Mouse (Mus musculus) gastrocnemius, postnatal 10 days (tissue): ENCODE data around the gene Pin1. TPM values are rescaled to one million over a fixed set of nuclear protein-coding genes. Genes with fewer than 3 reads are reported as not detected.
"Not testable (repeated sequence)": the region's sequence is repeated elsewhere in the genome, so short reads cannot be mapped to it uniquely, and the experiment has no call there.

Experiments
- DNase-seq: peaks from one replicate; pipeline ENCODE4 v3.0.0; 2021; ENCODE audit warnings: mixed read lengths
- long read RNA-seq, 2 experiments: library from polyadenylated mRNA; stranded (forward); transcript quantifications; one replicate each; pipeline ENCODE4 v2.0.0; 2021
- total RNA-seq, 2 experiments: library from RNA; stranded (reverse); gene quantifications; 2 replicates each; pipeline ENCODE4 v1.2.3; 2021

Gene Pin1
- 10 to 100 TPM; 15.7 to 17.2 TPM for total RNA-seq
- long read RNA-seq, experiment 1, transcript Pin1-201 (4 exons, 3,843 nt) = major isoform, 68 of 74 reads
- long read RNA-seq, experiment 1, partial matches to known transcripts = 1 of 74 reads
- long read RNA-seq, experiment 1, other reads (novel, unspliced or antisense) = 5 of 74 reads
- long read RNA-seq, experiment 2, transcript Pin1-201 (4 exons, 3,843 nt) = major isoform, 79 of 90 reads
- long read RNA-seq, experiment 2, partial matches to known transcripts = 2 of 90 reads
- long read RNA-seq, experiment 2, other reads (novel, unspliced or antisense) = 9 of 90 reads

DNA sequence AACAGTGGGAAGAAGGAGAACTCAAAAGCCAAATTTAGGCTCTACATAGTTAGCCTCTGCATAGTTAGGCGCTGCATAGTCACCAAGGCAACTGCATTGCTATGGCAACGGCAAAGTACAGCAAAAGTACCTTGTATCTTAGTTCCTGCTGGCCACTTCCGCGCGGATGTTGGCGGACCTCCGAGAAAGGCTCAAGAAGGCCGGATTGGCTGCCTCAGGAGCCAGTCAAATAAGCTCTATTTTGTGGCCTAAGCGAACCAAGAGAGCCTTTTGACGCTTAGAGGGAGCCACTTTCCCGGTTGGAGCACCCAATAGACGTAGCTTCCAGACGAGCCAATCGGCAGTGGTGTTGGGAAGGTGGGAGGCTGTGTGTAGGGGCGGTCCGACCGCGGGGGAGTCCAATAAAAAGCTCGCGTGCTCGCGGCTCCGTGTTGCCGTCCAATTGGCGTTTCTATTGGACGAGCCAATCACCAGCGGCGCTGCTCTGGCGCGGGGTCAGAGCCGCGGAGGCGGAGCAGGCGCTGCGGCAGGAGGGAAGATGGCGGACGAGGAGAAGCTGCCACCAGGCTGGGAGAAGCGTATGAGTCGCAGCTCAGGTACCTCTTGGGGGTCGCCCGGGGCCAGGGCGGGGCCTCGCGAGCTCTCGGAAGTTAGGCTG, at the start of gene Pin1:
Gene Pin1, plus strand, starts transcription at position 494 of the 658 bp plus-strand sequence.
- peak; percentile 95 for DNase-seq

DNA sequence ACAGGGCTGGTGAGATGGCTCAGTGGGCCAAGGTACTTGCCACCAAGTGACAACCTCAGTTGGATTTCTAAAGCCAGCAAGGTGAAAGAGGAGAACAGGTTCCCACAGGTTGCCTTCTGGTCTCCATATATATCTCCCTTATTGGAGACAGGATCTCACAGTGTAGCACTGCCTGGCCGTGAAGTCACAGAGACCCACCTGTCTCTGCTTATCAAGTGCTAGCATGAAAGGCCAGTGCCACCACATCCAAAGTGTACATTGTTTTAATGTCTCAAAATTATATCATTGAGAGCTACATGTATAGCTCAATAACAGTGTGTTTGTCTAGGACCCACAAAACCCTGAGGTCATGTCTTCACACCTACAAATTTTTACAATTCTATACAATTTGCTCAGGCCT, 45.6 kb upstream of the Pin1 start:
- DNase-seq = no peak

DNA sequence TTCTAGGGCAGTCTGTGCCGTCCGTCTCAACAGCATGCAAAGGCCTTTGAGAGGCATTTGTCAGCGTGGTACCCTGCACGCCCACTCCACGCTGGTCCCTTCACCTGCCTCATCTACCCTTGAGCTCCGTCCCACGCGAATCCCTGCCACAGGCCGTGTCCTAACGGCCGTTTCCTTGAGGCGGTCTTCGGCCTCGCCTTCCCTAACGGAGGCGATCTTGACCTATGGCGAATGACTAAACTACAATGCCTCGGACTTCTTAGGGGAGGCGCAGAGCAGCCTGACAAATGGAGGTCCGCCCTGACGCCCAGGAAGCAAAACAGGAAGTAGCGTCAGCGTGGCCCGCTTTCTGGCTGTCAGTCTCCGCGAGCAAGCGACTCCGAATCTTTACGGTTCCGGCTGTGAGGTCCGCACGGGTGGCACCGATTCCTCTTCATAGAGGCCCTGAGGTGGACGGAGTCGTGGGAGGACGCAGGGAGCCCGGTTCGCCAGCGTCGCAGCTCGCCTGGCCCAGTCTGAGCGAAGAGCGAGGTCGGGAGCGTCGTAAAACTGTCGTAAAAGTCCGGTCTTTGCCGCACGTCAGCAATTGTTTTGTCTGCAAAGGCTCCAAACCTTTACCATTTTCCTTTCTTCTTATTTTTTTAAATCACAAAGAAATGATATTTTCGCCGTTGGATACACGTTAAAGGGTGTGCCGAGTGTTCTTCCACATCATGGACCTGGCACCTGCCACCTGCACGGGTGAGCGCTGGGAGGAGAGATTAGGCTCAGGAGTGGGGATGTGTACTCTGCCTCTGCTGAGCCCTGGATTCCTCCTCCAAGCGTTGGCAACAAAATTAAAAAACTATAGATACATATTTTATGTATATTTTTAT, 44.6 kb upstream of the Pin1 start:
- DNase-seq = peak; percentile 77

DNA sequence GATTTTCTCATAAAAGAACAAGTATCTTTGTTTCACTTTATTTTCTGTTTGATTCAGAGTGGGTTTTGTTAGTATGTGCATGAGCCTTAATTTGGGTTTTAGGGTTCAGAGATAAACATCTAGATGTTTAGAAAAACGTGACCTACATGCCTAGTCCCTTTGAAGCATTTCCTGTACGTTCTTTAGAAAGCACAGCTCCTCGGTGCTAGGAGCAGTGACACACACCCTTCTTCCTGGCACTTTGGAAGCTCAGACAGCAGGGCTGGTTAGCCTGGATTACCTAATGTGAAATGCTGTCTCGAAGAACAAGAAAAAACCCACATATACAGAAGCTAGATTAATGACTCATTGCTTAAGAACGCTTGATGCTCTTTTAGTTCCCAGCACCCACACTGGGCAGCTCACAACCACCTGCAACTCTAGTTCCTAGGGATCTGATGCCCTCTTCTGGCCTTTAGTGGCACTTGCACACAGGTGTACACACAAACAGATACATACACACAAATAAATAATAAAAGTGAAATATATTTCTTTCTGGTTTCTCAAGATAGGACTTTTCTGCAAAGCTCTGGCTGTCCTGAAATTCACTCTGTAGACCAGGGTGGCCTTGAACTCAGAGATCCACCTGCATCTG, 41.9 kb upstream of the Pin1 start:
- no peak for DNase-seq

DNA sequence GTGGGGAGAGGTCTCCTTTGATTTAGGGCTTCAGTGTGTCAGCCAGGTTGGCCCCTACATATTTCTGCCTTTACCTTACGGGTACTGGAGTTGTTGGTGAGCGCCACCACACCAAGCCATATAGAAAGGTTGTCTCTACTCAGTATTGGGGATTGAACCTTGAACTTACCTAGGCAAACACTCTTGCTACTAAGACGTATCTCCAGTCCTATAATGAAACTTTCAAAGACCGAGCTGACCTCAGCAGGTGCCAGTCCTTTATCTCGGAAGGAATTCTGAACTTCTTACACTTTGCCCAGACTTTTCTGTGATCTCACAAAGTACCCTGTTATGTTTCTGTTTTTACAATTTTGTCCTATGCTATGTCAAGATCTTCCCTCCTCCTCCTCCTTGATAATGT, 39.9 kb upstream of the Pin1 start:
- DNase-seq = no peak

DNA sequence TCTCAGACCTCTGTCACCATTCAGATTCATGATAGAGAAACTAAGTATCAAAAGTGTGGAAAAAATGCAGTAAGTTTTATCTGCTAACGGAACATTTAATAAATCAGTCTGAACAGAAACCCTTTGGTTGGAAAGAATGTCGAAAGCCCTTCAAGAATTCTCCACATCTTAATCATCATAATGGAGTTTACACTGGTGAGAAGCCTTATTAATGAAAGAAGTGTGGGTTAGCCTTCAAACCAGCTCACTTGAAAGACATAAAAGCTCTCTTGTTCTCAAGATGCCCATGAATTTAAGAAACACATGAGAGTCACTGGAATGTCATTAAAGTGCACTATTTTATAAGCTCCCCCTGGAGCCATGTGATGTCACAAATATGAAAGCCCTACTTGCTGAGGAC, 35.2 kb upstream of the Pin1 start:
- DNase-seq = no peak

DNA sequence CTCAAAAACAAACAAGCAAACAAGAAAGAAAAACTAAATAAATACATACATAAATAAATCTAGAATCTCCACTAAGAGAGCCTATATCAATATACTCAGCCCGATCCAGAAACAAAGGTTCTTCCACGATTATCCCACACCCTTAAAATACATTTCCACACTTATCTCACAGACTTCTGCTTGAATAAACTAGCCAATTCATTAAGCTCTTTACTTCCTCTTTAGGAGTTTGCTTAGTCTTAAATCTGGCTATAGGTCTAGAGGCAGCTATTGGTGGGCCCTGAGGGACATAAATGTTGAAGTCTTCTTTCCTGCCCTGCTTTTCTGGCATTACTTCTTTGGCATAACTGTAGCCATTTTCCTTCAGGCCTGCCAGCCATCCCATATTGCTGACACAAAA, 20.6 kb upstream of the Pin1 start:
- DNase-seq = no peak

DNA sequence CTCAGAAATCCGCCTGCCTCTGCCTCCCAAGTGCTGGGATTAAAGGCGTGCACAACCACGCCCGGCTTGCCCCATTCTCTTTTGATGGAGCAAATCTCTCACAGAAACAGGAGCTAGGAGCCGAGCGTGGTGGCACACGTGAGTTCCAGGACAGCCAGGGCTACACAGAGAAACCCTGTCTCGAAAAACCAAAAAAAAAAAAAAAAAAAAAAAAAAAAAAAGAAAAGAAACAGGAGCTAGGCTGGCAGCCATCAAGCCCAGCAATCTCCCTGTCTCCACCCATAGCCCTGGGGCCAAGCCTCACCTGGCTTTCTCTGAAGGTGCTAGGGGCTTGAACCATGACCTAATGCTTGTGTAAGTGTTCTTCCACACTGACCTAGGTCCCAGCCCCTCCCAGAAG, 16.2 kb upstream of the Pin1 start:
- not testable (repeated sequence) for DNase-seq

DNA sequence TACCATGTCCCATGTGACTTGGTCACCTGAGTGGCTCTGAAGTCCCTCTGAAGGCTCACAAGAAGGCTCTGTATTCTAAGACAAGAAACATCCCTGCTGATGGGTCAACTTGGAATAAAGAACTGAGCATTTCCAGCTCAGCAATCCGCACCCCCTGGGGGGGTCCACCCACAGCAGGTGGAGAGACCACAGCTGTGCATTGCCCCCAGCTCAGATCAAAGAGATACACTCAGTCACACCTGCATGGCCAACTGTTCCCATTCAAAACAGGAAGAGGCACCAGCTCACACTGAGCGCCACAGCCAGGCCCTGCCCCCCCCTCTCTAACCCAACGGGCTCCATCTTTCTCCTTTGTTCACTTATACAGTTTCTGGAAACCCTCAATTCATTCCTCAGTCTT, 15.6 kb upstream of the Pin1 start:
- DNase-seq = no peak

DNA sequence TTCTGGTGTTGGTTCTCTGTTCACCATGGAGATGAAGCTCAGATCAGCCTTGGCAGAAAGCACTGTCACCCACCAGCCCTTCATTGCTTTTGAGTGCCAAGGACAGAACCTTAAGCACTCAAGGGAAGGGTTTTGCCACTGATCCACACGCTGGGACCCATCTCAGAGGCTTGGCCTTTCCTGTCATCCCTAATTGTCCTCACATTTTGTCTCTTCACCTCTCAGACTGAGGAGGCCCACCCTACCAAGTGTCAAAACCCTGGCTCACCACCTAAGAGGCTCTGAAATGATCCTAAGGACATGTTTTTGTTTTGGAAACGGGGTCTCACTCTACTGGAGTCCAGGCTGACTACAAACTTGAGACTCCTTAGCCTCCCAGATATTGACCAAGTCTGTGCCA, 15.1 kb upstream of the Pin1 start:
- DNase-seq = no peak

DNA sequence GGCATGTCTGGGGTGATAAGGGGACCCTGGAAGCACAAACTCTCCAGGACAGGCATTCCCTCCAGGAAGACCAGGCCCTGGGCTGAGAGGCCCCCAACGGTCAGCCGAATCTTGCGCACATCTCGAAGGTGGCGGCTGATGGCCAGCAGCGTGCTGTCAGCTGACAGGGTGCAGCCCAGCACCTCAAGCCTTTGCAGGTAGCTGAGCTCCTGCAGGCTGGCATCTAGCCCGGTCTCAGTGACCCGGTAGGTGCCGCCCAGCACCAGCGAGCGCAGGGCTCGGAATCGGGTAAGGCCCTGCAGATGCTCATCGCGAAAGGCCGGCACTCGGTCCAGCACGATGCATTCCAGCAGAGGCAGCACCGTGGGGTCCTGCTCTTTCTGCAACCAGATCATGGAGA, 13.3 kb upstream of the Pin1 start:
- DNase-seq = no peak

DNA sequence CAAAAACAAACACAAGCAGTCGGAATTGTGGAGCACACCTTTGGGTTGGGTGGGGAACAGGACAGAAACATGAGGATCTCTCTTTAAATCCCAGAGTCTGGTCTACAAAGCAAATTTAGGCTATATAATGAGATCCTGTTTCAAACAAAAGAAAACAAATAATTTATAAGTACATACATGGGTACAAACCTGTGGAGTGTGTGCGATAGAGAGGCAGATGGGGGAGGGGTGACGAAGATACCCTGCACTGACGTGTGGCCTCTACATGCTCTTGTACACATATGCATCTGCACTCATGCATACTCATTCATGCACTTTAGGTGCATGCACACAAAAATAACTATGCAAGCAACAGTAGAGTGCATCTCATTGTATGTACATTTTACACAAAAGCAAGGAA, 12.4 kb upstream of the Pin1 start:
- DNase-seq = no peak

DNA sequence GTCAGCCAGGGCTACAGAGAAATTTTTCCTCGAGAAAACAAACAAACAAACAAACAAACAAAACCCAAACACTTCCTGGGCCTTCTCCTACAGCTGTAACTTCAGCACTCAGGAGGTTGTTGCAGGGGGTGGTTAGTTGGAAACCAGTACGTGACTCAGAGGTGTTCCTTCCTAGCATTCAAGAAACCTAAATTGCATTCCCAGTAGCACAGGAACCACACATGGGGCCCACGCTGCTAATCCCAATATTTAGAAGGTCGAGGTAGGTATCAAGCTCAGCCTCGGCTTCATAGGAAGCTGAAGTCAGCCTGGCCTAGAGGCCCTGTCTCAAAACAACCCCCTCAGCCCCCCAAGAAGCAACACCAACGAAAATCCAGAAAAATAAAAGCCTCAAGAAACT, 10.4 kb upstream of the Pin1 start:
- DNase-seq = no peak

DNA sequence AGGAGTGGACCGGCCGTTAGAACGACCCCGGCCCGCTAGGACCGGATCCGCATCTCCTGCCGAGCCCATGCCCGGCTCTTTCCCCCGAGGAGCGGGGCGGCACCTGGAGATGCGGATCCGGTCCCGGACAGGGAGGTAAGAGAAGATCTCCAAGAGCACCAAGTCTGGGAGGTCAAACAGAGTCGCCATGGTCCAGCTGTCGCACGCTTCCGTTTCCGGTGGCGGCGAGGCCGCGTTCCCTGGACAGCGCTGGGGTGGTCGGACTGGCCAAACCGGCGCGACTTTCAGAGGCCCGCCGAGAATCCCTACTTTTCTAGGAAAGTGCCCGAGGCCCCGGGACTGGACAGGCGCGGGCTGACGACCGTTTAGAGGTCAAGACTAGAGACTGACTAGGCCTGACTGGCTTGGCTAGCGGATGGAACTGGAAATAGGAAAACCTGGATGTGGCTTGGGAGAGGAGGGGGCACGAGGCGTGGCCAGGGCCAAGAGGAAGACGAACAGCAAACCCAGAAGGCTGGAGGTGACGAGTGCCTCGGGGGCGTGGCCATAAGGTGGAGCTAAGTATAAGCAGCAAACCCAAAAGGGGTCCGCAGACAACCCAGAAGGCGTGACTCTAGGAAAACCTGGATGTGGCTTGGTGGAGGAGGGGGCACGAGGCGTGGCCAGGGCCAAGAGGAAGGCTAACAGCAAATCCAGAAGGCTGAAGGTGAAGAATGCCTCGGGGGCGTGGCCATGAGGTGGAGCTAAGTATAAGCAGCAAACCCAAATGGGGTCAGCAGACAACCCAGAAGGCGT, 9.6 kb upstream of the Pin1 start, which contains the start of gene Ubl5:
Gene Ubl5, plus strand, starts transcription at position 778 of the 795 bp plus-strand sequence.
- DNase-seq = peak; percentile 86

DNA sequence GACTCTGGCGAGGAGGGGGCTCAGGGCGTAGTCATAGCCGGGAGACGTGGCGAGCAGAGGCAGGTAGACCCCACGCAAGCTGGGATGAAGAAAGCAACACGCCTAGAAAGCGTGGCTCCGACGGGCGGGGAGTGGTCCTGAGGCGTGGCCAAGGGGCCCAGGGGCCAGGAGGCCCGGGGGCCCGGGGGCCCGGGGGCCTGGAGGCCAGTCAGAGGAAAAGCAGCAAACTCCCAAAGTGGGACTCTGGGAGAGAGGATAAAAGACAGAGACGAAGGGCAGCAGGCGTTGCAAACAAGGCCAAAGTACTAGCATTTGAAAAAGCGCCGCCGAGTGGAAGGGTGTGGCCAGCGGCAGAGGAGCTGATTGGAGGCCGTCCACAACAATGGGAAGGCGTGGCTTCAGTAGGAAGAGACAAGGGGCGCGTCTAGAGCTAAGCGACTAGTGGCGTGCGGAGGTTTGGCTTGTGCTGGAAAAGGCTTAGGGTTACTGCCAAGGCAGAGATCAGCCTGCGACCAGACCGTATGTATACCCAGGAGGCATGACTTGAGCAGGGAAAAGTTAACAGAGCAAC, 8.9 kb upstream of the Pin1 start:
- peak; percentile 81 for DNase-seq

DNA sequence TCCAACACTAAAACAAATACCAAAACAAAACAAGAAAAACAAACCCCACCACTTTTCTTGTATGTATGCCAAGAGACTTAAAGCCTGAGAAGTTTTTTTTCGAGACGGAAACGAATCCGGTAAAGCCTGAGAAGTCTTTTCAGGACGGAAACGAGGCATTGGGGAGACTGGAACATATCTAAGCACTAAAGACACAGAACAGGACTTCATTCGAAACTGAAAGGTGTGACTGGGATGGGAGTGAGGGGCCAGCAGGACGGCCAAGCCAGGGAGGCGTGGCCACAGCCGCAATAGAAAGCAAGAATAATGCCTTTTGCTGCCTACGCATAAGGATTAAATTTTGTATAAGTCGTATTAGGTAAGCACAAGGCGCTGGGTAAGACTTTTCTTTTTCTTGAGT, 8.1 kb upstream of the Pin1 start:
- no peak for DNase-seq

DNA sequence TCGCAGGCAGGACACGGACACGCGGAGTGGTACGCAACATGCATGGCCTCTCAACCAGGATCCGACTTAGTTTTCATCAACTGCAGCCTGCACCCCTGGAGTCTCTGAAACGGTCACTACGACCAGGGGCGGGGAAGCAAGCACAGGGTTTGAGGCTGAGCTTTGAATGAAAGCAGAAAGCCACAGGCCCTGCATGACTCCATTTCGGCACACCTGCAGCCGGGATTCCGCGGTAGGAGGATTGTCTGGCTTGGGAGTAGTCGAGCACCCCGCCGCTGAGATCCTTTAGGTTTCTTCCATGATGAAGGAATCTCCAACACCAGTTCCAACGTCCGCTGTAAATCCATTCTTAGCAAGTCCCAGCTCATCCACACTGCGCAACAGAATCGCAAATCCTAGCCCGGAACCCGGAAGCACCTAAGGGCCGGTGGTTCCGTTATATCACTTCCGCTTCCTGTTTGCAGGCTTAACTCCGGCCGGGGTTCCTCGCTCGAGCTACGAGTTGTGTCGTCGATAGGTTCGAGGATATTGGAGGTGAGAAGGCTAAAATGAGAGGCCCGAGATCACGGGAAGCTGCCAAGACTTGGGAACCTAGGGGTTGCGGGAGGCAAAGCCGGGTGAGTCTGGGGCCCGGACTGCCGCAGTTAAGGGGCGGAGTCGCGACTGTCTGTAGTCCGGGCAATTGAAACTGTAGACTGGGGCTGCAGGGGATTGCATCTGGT, 7.4 kb upstream of the Pin1 start, which contains the start of gene Fbxl12:
Gene Fbxl12, minus strand, starts transcription at position 408 of the 722 bp plus-strand sequence.
- DNase-seq = peak; percentile 65

DNA sequence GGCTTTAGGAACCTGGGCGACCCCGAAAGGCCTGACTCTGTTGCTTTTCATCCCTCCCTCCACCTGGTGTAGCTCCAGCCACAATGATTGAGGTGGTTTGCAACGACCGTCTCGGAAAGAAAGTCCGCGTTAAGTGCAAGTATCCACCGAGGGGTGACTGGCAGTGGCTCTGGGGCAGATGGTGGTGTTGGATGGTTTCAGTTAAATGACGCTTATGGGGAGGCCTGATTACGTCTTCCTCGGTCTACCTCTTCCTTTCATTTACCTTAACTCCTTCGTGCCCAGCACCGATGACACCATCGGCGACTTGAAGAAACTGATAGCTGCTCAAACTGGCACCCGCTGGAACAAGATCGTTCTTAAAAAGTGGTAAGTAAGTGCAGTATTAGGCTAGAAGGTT, 6.8 kb upstream of the Pin1 start:
- no peak for DNase-seq

DNA sequence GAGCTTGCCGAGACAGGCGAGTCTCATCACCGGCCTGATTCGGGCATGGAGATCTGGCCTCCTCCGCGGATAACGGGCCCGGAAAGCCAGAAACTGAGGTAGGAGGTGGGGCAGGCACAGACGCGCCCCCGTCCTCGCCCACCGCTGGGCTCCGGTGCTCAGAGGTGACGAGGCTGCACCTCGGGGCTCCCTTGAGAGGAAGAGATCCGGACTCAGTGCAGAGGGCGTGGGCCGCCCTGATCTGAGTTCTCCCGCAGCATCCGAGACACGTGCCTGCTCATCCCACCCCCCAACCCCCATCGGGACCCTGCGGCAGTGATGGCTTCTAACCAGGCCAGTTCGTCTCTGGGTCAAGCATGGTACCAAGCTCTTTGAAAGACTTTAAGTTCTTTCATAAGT, 364 bp downstream of the Pin1 start:
- DNase-seq = no peak

DNA sequence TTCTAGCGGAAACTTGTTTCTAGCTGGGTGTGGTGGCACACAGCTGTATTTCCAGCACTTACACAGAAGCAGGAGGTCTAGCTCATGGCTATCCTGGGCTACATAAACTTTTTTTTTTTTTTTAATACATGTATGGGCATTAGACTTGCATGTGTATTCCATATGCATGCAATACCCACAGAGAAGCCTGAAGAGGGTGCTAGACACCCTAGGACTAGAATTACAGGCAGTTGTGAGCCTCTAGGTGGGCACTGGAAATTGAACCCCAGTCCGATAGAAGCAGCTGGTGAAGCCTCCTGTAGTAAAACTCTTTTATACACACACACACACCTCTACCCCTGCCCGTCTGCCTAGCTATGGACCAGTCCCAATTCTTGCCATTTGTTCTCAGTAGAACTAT, 2.0 kb downstream of the Pin1 start:
- no peak for DNase-seq

DNA sequence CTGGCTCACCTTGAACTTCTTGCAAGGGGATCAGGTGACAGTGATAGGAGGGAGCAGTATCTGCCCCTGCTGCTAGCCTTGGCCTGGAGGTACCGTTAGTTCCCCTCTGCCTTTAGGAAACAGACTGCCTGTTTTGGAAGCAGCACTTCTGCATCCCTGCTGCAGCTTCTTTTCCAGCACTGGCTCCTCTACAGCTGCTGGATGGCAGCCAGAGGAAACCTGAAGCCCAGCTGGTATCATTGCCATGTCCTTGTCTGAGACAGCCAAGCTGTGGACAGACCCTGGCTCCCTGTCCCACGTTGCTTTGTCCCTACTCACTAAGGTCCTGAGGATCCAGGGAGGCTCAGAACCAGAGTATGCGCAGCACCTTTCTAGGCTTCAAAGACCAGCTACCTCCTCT, 5.7 kb downstream of the Pin1 start:
- DNase-seq = peak; percentile 50
